Mouse (Mus musculus): ENCODE results near the gene Atxn7l1. TPM values are rescaled to one million over a fixed set of nuclear protein-coding genes. Genes with fewer than 3 reads are reported as not detected.

Gene Atxn7l1
- total RNA-seq, 2 experiments from 2014 or later, result 44.6 to 85.5 TPM

DNA sequence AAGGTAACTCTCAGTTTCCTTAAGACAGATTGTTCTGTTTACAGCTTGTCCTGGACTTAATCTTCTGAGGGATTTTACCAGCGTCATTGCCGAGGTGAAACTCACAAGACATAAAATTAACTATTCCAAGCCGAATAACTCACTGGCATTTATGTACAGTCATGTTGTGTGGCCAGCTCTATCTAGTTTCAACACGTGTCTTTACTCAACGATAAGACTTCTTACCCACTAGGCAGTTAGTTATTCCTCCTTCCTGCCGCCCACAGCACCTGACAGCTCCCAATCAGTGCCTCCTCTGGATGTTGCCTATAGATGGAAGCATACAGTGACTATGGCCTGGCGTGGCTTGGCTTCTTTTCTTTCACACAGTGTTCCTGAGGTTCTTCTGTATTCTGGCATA is 161.2 kb downstream of the Atxn7l1 start:
- no peak for ATAC-seq (replicated peaks; ENCODE audit: poor library complexity, severe bottlenecking)

DNA sequence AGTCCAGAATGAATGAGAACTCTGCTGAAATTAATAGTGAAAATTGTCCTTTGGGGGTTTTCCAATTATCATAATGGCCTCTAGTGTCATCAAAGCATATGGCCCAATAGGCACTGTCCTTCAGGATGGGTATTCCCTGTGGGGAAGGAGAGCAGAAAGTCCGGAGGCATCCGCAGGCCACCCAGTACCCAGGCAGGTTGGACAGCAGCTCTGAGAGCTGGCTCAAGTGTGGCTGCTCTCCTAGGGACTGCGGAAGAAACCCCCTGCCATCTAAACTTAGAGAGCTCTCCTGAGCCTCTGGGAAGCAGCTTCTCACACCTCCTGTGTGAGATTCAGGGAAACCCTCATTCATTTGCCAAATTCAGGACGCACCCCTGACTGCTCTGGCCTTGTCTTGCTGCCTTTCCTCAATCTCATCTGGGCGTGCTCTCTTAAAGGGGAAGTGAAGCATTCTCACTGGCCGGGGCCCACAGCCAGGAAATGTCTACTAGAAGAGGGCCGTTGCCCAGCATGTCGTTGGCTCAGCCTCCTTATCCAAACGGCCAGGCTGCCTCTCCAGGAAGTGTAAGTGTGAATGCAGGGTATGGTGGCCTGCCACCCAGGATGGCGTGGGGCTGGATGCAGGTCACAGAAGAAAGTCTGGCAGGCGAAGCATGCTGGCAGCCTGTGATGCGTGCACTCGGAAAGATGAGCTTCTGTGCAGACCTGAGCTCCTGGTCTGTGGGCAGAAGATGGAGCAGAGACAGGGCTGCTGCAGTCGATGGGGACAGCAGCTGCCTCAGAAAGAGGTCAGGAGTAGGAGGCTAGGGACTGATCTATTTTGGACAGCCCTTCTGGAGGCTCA is 166.6 kb downstream of the Atxn7l1 start:
- ATAC-seq (replicated peaks; ENCODE audit: poor library complexity, severe bottlenecking), result peak; percentile 65

DNA sequence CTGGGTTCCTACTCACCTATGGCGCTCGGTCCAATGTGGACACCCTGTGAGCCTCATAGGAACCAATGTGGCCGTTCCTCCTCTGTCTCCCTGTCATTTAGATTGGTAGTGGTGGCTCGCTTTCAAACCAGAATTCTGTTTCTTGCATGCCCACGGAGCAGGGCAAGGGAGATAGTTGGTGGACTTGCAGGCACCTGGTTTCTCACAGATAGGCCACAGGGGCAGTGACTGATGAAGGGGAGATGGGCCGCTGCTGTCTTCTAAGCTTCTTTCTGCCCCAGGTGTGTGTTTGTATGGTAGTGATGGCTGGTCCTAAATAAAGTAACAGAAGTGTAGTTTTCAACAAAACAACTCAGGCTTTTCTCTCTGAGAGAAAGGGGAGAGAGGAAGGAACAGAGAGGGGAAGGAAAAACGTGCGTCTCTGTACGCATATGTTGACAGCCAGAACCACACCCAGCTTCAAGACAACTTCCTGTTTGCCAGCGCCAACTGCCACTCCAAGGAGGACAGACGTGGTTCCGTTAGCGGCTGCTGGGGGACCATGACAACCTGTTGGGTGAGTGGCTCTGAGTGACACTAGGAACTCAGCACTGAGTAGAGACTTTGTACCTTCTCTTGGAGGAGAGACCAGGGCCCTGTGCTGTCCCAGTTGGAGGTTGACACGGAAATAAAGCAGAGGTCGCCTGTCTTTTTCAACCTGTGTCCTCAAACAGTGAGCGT is 167.6 kb downstream of the Atxn7l1 start:
- ATAC-seq (replicated peaks; ENCODE audit: poor library complexity, severe bottlenecking), result peak; percentile 72

DNA sequence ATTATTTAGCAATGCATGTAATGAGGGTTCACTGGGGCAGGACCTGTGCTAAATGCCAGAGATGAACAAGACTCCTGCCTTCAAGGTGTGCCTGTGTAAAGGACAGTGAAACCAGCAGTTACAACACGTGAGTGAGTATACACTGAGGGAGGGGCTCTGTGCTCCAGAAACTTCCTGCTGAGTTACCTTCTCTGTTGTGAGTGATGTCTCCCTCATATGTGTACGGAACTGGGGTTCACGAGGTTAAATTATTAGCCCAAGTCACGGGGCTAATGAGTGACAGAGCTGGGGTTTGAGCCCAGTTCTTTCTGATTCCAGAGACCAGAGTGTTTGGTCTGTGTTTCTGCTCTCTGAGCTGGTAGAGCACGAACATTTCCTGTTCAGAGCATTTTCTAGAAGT is 168.3 kb downstream of the Atxn7l1 start:
- 0 out of 2 replicates have a peak, but pooled peaks have one; percentile 10 for ATAC-seq (replicated peaks; ENCODE audit: poor library complexity, severe bottlenecking)

DNA sequence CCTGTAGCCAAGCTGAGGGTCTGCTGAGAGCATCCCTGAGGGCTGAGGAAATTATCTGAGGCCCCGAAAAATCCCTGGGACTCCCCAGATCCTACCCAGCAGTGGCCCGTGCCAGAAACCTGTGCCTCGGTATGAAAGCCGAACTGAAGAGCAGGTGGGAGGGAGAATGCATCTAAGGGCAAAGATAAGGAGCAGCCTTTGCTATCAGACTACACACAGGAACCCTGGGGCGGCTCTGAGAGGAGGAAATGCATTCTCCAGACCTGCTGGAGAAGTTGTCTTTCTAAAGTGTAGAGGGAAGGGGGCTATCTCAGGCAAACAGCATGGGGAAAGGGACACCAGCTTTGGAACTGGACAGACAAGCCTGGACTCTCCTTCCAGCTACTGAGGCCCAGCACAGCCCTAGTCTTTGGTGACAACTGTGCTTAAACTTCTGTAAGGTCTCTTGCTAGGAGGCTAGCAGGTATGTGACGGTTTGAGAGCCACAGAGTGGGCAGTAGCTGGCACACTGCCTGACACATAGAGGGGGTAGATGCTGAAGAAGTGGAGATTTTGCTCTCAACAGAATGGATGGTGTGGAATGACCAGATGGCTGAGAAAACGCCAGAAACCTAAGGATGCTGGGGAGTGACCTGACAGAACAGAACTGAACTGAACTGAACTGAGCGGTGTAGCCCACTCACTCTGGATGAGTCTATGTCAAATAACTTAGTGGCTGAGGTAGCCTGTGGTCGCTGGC is 170.5 kb downstream of the Atxn7l1 start:
- ATAC-seq (replicated peaks; ENCODE audit: poor library complexity, severe bottlenecking), result no peak

DNA sequence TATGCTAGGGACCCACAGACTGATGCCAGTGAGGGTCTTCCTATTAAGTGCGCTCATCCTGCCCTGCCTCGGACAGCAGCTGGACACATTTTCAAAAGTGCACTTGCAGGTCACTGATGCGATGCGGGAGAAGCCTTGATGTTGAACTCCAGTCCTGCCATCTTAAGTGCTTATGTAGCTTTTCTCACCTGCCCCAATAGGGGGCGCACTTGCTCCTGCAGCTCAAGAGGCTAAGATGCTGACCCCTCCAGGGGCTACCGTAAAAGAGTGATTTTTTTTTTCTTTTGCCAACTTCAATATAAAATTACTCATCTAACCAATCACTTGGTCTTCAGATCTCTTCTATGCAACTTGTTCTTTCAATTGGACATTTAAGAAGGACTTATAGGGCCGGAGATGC is 175.1 kb downstream of the Atxn7l1 start:
- ATAC-seq (replicated peaks; ENCODE audit: poor library complexity, severe bottlenecking), result no peak

DNA sequence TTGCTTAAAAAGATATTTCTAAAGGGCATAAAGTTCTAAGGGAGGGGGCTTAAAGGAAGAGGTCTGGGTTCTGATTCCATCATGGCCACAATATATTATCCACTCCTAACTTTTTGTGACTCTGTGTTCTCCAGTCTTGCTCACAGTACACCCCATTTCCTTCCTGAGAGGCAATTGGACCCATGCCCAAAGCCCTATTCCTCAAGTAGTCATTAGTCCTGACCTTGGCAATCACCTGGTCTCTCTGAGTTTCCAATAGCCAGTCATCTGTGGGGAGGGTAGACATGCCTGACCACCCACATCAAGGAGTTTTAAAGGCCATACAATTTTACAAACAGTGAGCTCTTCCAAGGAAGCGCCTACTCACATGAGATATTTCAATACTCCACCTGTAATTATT is 176.3 kb downstream of the Atxn7l1 start:
- no peak for ATAC-seq (replicated peaks; ENCODE audit: poor library complexity, severe bottlenecking)

DNA sequence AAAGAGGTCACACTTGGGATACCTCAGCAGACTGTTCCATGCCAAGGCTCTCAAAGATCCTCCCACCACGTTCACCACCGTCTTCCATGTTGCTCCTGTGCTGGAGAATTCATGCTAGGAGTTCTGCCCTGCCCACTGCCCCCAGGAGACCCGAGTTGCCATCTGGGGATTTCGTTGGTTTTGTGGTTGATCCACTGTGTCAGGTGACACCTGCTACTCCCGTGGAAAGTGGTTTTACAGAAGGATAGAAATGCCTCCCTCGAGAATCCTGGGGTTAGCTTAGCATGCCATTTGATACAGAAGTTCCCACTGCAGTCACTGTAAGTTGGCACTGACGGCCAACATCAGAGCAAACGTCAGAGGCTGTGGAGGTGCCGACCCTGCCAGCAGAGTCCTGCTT is 177.9 kb downstream of the Atxn7l1 start:
- ATAC-seq (replicated peaks; ENCODE audit: poor library complexity, severe bottlenecking), result no peak

DNA sequence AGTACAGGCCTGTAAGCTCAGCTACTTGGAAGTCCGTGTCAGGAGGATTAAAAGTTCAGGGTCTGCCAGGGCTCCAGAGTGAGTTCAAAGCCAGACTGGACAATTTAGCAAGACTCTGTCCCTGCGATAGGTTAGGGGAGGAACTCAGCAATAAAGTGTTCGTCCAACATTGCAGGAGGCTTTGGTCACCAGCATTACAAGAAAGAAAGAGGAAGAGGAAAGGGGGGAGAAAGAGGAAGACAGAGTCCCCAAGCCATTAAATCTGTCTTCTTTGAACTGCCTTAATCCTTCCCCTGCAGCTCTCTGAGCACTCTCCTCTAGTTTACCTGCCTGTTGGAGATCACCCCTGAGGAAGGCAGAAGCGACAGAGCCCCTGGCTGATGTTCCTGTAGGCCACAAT is 184.6 kb downstream of the Atxn7l1 start:
- peak; percentile 88 for ATAC-seq (replicated peaks; ENCODE audit: poor library complexity, severe bottlenecking)

DNA sequence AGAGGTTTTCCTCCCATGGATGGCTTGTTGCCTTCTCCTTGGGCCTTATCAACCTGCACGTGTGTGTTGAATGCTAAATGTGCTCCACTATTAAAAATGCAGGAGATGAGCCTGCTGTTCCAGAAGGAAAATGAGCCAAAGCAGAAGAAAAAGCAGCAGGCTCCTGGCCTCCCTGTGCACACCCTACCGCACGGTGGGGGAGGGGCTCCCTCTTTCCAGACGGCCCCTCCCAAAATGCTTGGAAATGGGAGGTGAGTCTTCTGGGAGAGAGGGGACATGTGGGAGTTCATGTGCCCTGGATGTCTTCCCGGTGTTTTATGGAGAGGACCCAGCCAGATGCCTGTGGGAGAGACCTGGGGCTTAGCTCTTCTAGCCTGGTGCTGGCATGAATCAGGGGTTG is 185.3 kb downstream of the Atxn7l1 start:
- no peak for ATAC-seq (replicated peaks; ENCODE audit: poor library complexity, severe bottlenecking)

DNA sequence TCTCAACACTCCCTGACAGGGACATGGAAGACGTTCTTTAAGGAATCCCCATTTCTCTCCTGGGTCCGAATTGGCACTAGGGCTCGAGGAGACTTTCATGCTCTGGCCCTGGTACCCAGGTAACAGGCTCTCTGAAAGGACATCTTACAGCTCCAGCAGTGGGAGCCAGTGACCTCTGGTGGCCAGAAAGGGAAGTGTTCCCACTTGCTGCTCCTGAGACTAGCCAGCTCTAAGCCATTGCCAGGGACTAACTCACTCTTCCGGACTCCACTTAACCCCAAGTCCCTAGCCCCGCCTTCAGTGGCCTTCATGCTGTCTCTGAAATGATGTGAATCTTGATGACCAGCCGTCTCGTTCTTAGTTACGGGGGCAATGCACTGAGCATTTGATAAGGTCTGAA is 186.4 kb downstream of the Atxn7l1 start:
- peak; percentile 70 for ATAC-seq (replicated peaks; ENCODE audit: poor library complexity, severe bottlenecking)

DNA sequence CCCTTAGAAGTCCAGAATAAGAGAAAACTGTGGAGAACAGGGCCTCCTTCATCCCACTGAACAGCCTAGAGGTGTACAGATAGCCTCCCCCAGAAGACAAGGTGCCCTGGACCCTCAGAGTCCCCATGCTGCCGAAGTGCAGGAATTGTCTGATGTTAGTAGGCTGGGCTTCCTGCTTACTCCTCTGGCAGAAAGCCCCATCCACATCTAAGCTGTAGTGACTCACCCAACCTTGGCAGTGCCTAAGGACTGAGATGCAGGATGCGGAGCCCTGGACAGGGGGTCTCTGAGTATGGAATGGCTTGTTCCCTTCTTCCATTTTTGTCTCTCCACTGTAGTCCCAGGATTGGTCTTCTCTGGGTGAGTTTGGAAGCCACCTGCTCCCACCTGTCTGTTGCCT is 187.0 kb downstream of the Atxn7l1 start:
- ATAC-seq (replicated peaks; ENCODE audit: poor library complexity, severe bottlenecking), result no peak

DNA sequence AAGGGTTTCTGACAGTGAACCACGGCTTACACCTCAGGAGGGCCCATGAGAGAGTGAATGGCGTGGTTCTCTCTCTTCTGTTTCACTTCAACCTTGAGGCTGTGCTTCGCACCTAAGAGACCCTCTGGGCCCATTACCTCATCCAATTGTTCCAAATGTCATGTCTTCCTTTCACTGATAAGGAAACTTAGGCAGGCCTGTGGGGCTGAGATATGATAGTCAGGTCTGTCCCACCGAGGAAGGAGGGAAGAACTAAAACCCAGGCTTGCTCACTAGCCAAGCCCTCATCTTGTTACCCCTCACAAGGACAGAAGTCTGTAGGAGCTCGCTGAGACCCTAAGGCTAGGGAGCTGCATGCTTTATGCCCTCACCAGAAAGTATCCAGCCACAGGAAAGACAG is 187.5 kb downstream of the Atxn7l1 start:
- no peak for ATAC-seq (replicated peaks; ENCODE audit: poor library complexity, severe bottlenecking)

DNA sequence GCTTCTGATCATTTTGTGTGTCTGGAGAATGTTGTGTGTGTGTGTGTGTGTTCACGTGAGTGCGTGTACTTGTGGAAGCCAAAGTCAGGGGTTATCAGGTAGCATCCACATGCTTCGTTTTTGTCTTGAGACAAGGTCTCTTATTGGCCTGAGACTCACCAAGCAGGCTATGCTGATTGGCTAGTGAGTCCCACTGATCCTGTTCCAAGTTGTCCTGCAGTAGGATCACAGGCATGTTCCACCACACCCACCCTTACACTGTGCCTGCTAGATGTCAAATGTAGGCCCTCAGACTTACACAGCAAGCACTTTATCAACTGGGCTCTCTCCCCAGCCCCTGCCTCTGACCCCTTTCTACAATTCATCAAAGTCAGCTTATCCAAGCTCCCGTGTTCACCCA is 187.9 kb downstream of the Atxn7l1 start:
- no peak for ATAC-seq (replicated peaks; ENCODE audit: poor library complexity, severe bottlenecking)

DNA sequence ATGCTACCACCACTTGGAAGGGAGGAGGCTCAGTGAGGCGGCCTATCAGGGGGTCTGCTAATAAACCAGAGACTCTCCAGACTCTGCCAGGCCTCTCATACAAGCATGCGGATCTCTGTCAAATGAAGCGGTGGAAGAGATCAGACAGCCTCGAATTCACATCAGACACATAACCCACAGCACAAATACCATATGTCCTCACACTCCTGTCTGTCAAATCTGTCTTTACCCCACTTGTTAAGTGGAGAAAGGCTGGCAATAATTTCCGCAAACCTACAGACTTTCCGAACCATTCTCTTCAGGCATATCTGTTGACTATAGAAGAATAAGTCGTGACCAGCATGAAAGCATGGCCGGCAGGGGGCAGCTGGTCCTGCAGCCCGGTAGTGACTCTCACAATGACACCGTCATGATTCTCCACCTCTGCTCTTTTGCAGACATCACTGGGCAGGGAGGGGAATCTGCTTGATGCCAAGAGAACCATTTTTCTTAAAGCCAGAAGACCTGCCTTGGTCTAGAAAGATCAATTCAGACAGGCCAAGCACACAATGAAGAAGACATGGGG is 189.2 kb downstream of the Atxn7l1 start:
- no peak for ATAC-seq (replicated peaks; ENCODE audit: poor library complexity, severe bottlenecking)

DNA sequence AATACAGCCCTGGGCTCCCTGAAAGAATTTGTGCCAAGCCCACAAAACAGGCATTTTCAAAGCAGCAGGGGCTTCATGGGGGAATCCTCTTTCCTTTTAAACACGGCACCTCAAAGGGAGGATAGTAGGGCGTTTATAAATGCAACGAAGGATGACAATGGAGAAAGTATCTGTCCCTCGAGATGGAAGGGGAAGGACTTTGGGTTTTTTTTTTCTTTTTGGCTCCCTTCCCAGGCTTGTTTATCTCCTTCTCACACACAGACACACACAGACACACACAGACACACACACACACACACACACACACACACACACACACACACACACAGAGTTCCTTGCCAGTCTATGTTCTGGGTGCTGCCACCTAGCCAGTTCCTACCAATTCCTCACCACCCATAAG is 189.8 kb downstream of the Atxn7l1 start:
- no peak for ATAC-seq (replicated peaks; ENCODE audit: poor library complexity, severe bottlenecking)

DNA sequence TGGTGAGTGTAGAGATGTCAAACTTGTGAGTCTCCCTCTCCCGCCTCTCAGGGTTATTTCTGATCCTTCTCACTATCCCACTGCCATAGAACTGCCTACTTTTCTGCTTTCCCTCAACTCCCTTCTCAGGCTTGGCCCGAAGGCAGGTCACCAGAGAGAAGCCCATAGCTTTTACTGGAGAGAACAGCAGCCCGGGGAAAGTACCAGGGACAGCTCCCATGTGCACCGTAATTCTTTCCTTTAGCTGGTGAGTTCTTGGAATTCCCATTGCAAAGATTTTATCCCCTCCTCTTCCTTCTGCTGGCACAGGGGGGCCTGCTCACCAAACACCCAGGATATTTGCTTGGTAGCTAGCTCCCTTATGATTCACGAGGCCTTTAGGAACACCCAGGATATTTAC is 190.7 kb downstream of the Atxn7l1 start:
- ATAC-seq (replicated peaks; ENCODE audit: poor library complexity, severe bottlenecking), result no peak

DNA sequence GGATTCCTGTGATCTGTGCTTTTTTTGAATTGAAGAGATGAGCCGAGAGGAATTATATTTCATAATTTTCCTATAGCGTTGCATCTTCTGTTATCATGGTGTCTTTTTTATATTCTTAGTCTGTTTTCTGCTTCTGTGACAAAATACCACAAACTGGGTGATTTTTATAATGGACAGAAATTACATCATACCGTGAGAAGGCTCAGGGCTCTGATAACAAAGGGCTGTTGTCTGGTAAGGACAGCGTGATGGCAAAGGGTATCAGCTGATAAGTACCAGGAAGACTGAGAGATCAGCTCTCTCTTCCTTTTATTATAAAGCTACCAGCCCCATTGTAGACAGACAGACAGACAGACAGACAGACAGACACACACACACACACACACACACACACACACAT is 192.3 kb downstream of the Atxn7l1 start:
- ATAC-seq (replicated peaks; ENCODE audit: poor library complexity, severe bottlenecking), result no peak

DNA sequence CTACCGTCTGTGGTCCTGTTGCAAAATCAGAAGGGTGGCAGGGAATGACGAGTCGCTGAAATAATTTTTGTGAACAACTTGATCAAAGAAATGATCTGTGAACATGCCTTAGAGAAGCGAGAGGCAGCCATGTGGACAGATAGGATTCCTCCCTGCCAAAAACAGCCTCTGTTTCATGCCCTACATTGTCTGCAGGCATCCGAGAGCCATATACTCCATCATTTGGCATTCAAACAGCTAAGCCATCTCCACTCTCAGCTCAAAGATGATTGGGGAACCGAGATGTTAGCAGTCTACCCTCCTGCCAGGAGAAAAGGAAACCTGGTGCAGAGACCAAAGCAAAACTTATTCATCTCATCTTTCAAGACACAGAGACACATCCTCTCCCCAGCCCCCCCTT is 193.2 kb downstream of the Atxn7l1 start:
- no peak for ATAC-seq (replicated peaks; ENCODE audit: poor library complexity, severe bottlenecking)

DNA sequence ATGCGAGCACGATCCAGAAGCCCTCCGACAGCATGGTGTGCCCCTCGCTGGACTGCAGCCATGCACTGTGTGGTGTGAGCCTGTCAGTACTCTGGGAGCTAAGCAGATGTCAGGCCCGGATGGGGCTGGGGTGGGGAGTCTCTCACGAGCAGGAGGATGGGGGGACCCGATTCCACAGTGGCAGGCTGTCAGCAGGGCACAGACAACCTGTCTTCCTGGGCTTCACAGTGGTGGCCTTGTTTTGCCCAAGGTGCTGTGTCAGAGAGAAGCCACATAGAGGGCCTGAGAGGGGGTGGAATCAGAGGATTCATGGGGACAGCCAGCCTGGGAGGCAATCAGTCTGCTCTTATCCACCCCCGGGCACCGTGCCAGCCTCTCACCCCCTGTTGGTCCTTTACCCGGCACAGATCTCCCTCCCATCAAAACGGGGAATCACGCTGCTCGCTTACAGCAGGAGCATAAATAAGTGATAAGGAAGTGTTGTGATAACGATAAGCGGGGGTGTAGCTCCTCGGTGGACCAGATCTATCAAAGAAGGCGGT is 193.9 kb downstream of the Atxn7l1 start:
- ATAC-seq (replicated peaks; ENCODE audit: poor library complexity, severe bottlenecking), result no peak
